Mouse (Mus musculus): Measurements from ENCODE around the gene Pnlip. TPM values are rescaled to one million over a fixed set of nuclear protein-coding genes. Genes with fewer than 3 reads are reported as not detected.

Gene Pnlip
- total RNA-seq, 2 experiments from 2014 or later: 0.59 TPM; not detected in 1

- DNase-seq (ENCODE audit: low spot score): no peak
Observed at GRCm38 (mm10) chr19:58726551-58726950, 74.3 kb downstream of the Pnlip start.

GRCm38 (mm10) chr19:58727756-58728155, 75.5 kb downstream of the Pnlip start:
- DNase-seq (ENCODE audit: low spot score): no peak

DNA sequence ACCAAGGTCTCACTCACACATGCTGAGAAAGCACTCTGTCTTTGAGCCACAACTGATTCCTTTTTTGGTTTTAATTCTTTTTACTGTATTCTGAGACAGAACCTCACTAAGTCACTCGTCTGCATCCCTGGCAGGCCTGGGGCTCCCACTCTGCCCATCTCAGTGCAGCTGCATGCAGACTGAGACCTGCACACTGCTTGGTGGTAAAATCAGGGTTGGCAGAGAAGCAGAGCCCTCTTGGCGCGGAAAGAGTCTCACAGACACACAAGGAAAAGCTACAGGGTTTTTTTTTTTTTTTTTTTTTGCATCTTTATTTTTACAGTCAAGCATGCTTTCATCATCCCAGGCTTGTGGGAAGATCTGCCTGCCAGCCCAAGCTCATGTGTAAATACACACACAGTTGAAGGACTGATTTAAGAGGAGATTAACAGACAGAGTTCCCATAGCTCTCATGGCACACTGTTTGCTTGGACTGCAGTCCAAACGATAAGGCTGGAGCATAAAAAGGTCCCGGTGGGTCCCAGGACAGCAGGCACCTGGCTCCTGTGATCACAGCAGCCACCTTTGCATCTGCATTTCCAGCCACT, 76.2 kb downstream of the Pnlip start, which contains the start of gene Pnliprp1:
Gene Pnliprp1 (plus strand): TSS at position 443 of the 587 bp plus-strand sequence.
- DNase-seq (ENCODE audit: low spot score): no peak

Other genes with a start within 250 kb of the Pnlip start
- 1 to 10 TPM; 3.4 to 3.5 TPM for gene Gfra1, start 196.6 kb upstream of the Pnlip start, total RNA-seq (2021)
- gene Ccdc172, start 140.5 kb upstream of the Pnlip start, total RNA-seq (2021): not detected
- gene Pnliprp1, start 76.4 kb downstream of the Pnlip start, total RNA-seq (2021): under 1 TPM in 1 of 2 experiments, not detected in 1; 0.71 TPM
- gene Pnliprp2, start 107.2 kb downstream of the Pnlip start, total RNA-seq (2021): not detected
- gene 1700019N19Rik, start 142.0 kb downstream of the Pnlip start, total RNA-seq (2021): not detected

Measured in gastrocnemius, adult 18-20 months (tissue).